Mouse (Mus musculus): ENCODE data around the gene Cap2.

The Cap2 gene

GRCm38 (mm10) chr13:46565913-46566312, 64.3 kb downstream of the Cap2 start:
- in situ Hi-C loops (cut with MboI, MseI), result no loop called here

GRCm38 (mm10) chr13:46569469-46569868, 67.8 kb downstream of the Cap2 start:
- in situ Hi-C loops (cut with MboI, MseI), result no loop called here

- in situ Hi-C loops (cut with MboI, MseI), result no loop called here
Measured at GRCm38 (mm10) chr13:46571141-46571592, 69.5 kb downstream of the Cap2 start.

GRCm38 (mm10) chr13:46571961-46572647, 70.5 kb downstream of the Cap2 start:
- in situ Hi-C loops (cut with MboI, MseI), result no loop called here

- in situ Hi-C loops (cut with MboI, MseI), result no loop called here
Measured at GRCm38 (mm10) chr13:46572648-46573163, 71.1 kb downstream of the Cap2 start.

- in situ Hi-C loops (cut with MboI, MseI), result no loop called here
Measured at GRCm38 (mm10) chr13:46574201-46574600, 72.6 kb downstream of the Cap2 start.

- in situ Hi-C loops (cut with MboI, MseI), result no loop called here
Measured at GRCm38 (mm10) chr13:46574707-46575106, 73.1 kb downstream of the Cap2 start.

- in situ Hi-C loops (cut with MboI, MseI), result no loop called here
Measured at GRCm38 (mm10) chr13:46584860-46585259, 83.2 kb downstream of the Cap2 start.

- in situ Hi-C loops (cut with MboI, MseI), result no loop called here
Measured at GRCm38 (mm10) chr13:46587717-46588289, 86.2 kb downstream of the Cap2 start.

- in situ Hi-C loops (cut with MboI, MseI), result no loop called here
Measured at GRCm38 (mm10) chr13:46588606-46589005, 87.0 kb downstream of the Cap2 start.

GRCm38 (mm10) chr13:46590885-46591284, 89.2 kb downstream of the Cap2 start:
- in situ Hi-C loops (cut with MboI, MseI), result no loop called here

- in situ Hi-C loops (cut with MboI, MseI), result no loop called here
Measured at GRCm38 (mm10) chr13:46600694-46601093, 99.0 kb downstream of the Cap2 start.

- in situ Hi-C loops (cut with MboI, MseI), result no loop called here
Measured at GRCm38 (mm10) chr13:46601386-46601785, 99.7 kb downstream of the Cap2 start.

GRCm38 (mm10) chr13:46602674-46603073, 101.0 kb downstream of the Cap2 start:
- in situ Hi-C loops (cut with MboI, MseI), result no loop called here

- in situ Hi-C loops (cut with MboI, MseI), result no loop called here
Measured at GRCm38 (mm10) chr13:46611033-46611432, 109.4 kb downstream of the Cap2 start.

GRCm38 (mm10) chr13:46613694-46614272, 112.1 kb downstream of the Cap2 start:
- in situ Hi-C loops (cut with MboI, MseI), result no loop called here

- in situ Hi-C loops (cut with MboI, MseI), result no loop called here
Measured at GRCm38 (mm10) chr13:46616673-46617362, 115.2 kb downstream of the Cap2 start.

- in situ Hi-C loops (cut with MboI, MseI), result no loop called here
Measured at GRCm38 (mm10) chr13:46619633-46620032, 118.0 kb downstream of the Cap2 start.

GRCm38 (mm10) chr13:46620964-46621757, 119.5 kb downstream of the Cap2 start:
- in situ Hi-C loops (cut with MboI, MseI), result no loop called here

GRCm38 (mm10) chr13:46626608-46627007, 125.0 kb downstream of the Cap2 start:
- in situ Hi-C loops (cut with MboI, MseI), result no loop called here

GRCm38 (mm10) chr13:46627841-46628240, 126.2 kb downstream of the Cap2 start:
- in situ Hi-C loops (cut with MboI, MseI), result no loop called here
